Mouse (Mus musculus) olfactory bulb, adult 2 months (tissue): ENCODE measurements around the gene Lsm2. TPM values are rescaled to one million over a fixed set of nuclear protein-coding genes. Genes with fewer than 3 reads are reported as not detected.

Source experiments
- H3K27ac ChIP-seq: fragments of 200-500 bp; 2 replicates; pipeline ENCODE4 v1.5.1; 2012; ENCODE audit warnings: low read depth, low read length; ENCODE audit not compliant: insufficient read depth
- H3K4me1 ChIP-seq: fragments of 200-500 bp; 2 replicates; pipeline ENCODE4 v1.6.1; 2012; ENCODE audit warnings: low read length; ENCODE audit not compliant: control insufficient read depth, insufficient read depth
- H3K4me3 ChIP-seq: fragments of 200-500 bp; 2 replicates; pipeline ENCODE4 v1.5.1; 2012; ENCODE audit warnings: mild to moderate bottlenecking, low read depth, low read length, moderate library complexity; ENCODE audit not compliant: insufficient read depth
- CTCF ChIP-seq: fragments of 200-500 bp; IDR thresholded peaks from 2 replicates; pipeline ENCODE4 v1.5.1; 2012; ENCODE audit warnings: low read depth, mild to moderate bottlenecking, low read length, moderate library complexity; ENCODE audit not compliant: insufficient read depth
- POLR2A ChIP-seq: fragments of 200-500 bp; IDR thresholded peaks from 2 replicates; pipeline ENCODE4 v1.6.1; 2012; ENCODE audit warnings: mild to moderate bottlenecking, low read depth, low read length, moderate library complexity; ENCODE audit not compliant: insufficient read depth
- WGBS: fragments of 180-500 bp; shearing (Covaris S2); methylation state at CpG from one replicate; pipeline ENCODE4 v1.1.7; 2018; 5-methylcytosine and 5-hydroxymethylcytosine counted together
- polyA plus RNA-seq: library from polyadenylated mRNA; stranded (reverse); fragments of >200 nt; gene quantifications from 2 replicates; pipeline ENCODE4 v1.2.4, GENCODE M21; 2012; ENCODE audit warnings: low replicate concordance; ENCODE audit not compliant: missing spikeins, insufficient read depth, insufficient read length

Gene Lsm2
- polyA plus RNA-seq, 1 experiment: not detected

DNA sequence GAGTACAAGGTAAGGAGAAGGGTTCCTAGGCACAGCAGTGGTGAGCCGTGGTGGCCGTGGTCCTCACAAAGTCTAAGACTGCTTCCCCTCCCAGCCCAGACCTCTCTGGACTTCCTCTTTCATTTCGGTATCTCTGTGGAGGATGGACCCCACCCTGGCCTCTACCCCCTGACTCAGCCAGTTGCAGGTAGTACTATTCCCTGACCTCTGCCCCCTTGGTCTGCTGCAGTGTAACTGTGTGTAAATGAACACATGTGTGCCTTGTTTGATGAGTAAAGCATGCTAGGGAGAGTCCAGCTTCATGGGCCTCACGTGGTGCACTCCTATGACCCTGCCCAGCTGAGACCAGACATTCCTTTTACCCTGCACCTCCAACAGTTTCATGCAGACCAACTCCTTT is 42.1 kb downstream of the Lsm2 start:
- Histone ChIP-seq H3K4me1 (peaks cover 13% of the 10 kb centered on the region), H3K27ac (no peak overlapping the region), H3K4me3 (no peak overlapping the region)
- 88% methylated on average over 4 of the region's 4 CpGs for WGBS
- TF ChIP-seq CTCF (no peak), POLR2A (no peak)

DNA sequence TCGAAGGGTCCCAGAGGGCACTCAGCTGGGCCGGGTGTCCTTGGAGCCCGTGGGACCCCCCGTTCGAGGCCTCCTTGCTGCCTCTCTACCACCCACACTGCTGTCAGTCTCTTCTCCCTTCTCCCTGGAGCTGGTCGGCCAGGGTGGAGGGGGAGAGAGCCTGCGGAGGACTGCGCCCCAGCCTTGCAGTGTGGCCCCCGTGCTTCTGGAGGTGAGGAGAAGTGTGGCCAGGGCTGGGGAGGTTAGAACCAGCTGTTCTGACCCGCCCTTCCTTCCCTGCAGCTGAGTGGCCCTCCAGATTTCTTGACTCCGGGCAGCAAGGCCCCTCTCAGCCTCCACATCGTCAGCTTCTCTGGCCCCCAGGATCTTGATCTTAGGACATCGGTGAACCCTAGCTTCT is 42.6 kb downstream of the Lsm2 start:
- Histone ChIP-seq H3K4me1 (peaks cover 13% of the 10 kb centered on the region), H3K27ac (no peak overlapping the region), H3K4me3 (no peak overlapping the region)
- 75% methylated on average over 13 of the region's 13 CpGs for WGBS
- no peak for TF ChIP-seq POLR2A
- TF ChIP-seq CTCF: no peak

DNA sequence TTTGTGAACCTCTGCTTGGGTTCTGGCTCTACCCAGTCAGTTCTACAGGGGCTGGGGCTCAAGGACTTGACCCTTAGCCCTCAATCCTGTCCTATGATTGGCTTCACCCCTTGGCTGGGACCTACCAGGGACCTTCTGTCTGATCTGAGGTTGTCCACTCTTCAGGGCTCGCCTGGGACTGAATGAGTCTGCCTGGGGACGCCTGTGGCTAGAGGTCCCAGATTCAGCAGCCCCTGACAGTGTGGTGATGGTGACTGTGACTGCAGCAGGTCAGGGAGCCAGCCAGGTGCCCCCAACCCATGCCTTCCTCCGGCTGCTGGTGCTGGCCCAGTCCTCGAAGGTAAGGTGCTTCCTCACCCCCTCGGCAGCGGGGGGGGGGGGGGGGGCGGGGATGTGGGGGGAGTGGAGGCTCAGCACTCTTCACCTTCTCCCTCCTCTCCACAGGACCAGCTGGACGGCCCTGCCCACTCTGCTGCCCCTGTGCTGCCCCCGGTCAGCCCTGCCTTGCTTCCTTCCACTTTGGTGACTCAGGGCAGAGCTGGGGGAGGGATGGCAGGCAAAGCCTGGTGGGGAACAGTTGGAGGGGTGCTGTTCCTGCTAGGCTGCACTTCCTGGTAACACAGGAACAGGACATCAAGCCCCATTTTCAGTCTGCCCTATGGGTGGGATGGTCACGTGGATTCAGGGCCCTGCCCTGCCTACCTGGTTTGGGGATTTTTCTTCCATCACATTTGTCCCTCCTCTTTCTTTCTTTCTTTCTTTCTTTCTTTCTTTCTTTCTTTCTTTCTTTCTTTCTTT is 43.2 kb downstream of the Lsm2 start:
- H3K27ac ChIP-seq: no peak overlapping the region
- peaks cover 17% of the 10 kb centered on the region for H3K4me1 ChIP-seq
- WGBS: 82% methylated on average over 7 of the region's 10 CpGs
- no peak overlapping the region for H3K4me3 ChIP-seq
- no peak for TF ChIP-seq CTCF
- no peak for TF ChIP-seq POLR2A

DNA sequence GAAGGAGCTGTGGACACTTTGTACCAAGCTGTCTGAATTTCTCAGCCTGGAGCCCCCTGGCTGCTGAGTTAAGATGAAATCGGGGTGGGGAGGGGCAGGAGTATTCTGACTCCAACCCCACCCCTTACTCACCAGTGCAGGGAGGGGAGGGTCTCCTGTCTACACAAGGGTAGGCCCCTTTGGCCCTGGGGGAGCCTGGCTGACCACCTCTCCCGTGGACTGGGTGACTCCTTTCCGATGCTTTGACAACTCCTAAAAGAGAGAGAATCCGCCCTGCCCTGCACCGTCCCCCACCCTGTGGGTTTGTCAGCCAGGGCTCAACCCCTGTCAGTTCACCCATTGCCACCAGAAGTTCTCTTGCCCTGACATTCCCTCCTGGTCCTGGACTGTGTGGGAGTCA is 44.5 kb downstream of the Lsm2 start:
- Histone ChIP-seq H3K4me1 (peaks cover 20% of the 10 kb centered on the region), H3K27ac (no peak overlapping the region), H3K4me3 (no peak overlapping the region)
- 80% methylated on average over 5 of the region's 5 CpGs for WGBS
- TF ChIP-seq CTCF (no peak), POLR2A (no peak)

DNA sequence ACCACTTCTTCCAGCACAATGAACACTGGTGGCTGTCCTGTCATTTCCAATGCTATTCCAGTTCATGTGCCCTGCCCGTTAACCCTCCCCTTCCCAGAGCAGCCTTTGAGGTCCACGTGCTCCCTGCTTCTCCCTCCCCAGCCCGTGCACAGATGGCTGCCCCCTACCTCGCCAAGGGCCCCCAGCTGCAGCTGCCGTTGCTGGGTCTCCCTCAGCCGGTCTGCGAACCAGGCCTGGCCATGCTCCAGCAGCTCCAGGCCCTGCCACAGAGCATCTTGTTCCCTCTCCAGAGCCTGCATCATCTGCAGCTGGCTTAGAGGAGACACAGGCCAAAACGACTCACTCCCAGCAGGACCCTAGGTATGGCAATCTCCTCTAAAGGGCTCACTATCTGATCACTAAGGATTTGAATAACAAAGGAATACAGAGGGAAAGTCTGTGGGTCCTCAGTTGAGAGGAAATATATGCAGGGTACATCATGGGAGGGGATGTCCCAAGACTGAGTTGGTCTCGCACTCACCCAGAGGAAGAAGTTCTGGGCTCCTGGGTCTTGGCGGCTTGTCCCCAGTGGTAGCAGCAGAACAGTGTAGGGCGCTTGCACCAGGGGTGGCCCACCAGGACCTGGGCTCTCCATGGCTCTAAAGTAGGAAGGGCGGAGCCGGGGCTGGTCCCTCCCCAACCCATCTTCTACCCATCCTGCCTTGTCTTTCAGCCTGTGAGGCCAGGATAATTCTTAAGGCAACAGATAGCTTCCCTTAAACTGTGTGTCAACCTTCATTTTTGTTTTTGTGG is 45.8 kb downstream of the Lsm2 start, which contains the start of gene Sapcd1:
TSS of gene Sapcd1 (minus strand) at position 740 of the 792 bp plus-strand sequence.
- Histone ChIP-seq H3K27ac (no peak within 1 kb of the TSS), H3K4me1 (peaks cover 16% of the 10 kb centered on the region), H3K4me3 (no peak within 1 kb of the TSS)
- WGBS: 44% methylated on average over 13 of the region's 13 CpGs
- no peak for TF ChIP-seq POLR2A
- TF ChIP-seq CTCF: no peak

DNA sequence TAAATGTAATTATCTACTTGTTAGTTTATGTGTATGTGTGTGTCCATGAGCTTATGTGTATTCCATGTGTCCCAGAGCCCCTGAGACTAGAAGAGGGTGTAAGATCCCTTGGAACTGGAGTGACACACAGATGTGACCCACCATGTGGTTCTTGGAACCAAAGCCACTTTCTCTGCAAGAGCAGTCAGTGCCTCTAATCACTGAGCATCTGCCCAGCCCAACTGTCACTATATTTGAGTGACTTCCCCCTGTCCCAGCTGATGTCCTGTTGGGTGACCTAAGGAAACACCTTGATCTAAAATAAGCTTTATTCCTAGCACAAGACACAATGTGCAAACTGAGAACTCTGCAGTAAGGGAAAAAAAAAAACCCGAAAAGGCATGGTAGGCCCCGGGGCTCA is 46.7 kb downstream of the Lsm2 start:
- Histone ChIP-seq H3K4me1 (peaks cover 16% of the 10 kb centered on the region), H3K27ac (no peak overlapping the region), H3K4me3 (no peak overlapping the region)
- 82% methylated on average over 2 of the region's 2 CpGs for WGBS
- TF ChIP-seq POLR2A (no peak), CTCF (no peak)

DNA sequence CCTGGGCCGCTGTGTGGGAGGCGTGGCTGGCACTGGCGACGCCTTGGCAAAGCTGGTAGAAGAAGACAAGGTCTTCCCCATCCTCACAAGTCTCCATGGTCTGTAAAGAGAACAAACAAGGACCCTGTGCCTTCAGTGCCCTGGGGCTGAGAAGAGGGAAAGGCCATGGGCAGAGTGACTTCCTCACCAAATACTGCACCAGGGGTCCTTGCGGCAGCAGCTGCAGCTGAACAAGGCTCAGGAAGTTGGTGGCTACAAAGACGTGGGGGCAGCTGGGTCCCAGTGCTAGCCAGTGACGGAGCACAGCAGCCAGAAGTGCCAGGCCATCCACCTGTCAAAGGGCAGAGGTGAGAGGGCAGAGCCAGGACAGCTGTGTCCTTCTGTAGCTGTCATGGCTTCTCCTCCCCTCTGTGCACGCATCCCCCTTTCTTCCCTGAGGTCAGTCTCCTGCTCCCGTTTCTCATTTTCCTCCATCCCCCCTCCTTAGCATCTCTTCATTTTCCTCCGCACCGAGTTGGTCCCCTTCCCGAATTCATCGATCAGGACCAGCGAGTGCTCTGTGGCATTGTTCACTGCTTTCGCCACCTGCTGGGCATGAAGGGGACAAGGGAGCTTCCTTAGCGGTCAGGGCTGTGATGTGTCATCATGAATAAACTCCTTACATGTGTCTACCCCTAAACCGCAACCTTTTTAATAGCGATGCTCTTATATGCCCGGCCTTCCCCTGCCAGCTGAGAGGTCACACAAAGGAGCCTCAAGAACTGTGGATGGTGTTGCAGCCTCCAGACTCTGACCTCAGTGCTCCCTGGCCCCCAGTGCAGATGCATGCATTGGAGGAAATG is 48.2 kb downstream of the Lsm2 start:
- 41% methylated on average over 19 of the region's 19 CpGs for WGBS
- Histone ChIP-seq H3K4me3 (no peak overlapping the region), H3K4me1 (peaks cover 16% of the 10 kb centered on the region), H3K27ac (no peak overlapping the region)
- TF ChIP-seq CTCF (no peak), POLR2A (no peak)

DNA sequence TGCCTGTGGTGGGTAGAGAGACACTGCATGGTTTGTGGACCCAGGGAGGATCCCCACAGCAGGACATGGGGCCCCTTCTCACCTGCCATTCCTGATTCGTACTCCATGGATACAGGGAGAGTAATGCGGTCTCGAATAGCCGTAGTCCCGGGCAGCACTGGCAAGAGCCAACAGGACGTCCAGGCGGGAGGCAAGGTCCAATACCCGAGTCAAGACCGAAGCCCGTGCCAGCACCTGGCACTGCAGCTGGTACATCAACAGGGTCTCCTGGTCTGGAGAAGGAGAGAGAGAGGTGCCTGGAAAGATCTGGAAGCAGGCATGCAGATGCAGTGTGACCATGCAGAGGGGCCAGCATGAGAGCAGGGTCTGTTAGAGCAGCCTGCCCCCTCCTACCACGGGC is 49.6 kb downstream of the Lsm2 start:
- TF ChIP-seq POLR2A: no peak
- TF ChIP-seq CTCF: no peak
- Histone ChIP-seq H3K4me3 (no peak overlapping the region), H3K4me1 (peaks cover 10% of the 10 kb centered on the region), H3K27ac (no peak overlapping the region)
- 87% methylated on average over 11 of the region's 11 CpGs for WGBS

DNA sequence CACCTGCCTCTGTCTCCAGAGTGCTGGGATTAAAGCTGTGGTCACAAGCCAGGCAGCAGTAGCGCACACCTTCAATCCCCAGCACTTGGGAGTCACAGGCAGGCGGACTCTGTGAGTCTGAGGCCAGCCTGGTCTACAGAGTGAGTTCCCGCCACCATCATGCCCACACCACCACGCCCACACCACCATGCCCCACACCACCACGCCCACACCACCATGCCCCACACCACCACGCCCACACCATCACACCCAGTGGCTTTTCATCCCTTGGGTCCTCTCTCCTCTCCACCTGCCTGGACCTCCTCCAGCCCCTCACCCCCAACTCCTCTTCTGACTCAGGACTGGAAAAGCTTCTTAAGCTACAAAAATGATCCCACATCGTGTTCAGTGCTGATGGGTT is 50.2 kb downstream of the Lsm2 start:
- no peak overlapping the region for H3K4me3 ChIP-seq
- WGBS: 87% methylated on average over 7 of the region's 7 CpGs

More for the DNA sequence above, 50.2 kb downstream of the Lsm2 start:
- no peak overlapping the region for H3K27ac ChIP-seq
- H3K4me1 ChIP-seq: peaks cover 10% of the 10 kb centered on the region
- TF ChIP-seq CTCF (no peak), POLR2A (no peak)
